Mouse (Mus musculus): ENCODE measurements around the gene Gm20388.

Gm20388 gene

DNA sequence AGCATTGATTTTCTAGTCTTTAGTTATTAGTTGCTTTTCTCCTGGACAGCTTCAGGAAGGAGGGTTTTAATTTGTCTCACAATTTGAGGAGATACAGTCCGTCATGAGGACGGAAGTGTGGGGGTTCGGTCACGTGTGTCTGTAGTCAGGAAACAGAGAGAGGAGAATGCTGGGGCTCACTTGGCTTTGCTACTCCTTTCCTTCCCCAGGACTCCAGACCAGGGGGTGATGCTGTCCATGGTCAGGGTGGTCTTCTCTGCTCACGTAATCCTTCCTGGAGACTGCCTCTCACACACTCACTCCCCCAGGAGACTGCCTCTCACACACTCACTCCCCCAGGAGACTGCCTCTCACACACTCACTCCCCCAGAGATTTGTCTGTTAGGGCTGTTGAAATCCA, 4133.8 kb downstream of the Gm20388 start:
- in situ Hi-C loops (cut with MboI): no loop called here

DNA sequence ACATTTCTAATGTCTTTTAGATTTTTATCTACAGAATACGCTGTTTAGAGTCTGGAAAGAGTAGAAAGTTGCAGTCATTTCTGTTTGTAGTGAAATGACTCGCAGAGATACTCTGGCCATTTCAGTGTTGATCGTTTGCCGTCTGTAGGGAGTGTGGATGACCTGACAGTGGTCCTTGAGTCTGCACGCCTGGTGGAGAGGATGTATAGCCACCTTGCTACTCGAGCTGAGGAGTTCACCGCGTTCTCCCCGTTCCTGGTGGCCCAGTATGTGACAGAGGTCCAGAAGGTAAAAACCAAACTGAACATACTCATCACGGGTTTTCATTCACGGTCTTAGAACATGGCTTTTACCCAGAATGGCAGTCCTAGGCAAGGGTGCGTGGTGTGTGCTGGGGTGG, 4134.3 kb downstream of the Gm20388 start:
- in situ Hi-C loops (cut with MboI): no loop called here

DNA sequence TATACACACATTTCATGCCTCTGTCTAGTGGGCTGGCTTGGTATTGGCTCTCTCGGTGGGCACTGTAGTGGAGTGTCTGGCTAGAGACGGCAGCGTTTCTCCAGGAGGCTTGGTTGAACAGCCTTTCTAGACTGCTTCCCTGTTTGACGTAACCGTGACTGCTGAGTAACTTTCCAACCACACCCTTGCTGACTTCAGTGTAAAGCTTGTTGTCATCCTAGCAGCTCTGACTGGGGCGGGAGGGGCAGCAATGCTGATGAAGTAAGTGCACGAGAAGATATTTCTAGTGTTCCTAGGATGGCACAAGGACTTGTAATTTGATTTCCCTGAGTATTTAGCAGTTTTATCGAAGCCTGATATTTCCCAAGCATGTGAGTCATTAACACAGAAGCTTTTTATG, 4135.2 kb downstream of the Gm20388 start:
- in situ Hi-C loops (cut with MboI): no loop called here

DNA sequence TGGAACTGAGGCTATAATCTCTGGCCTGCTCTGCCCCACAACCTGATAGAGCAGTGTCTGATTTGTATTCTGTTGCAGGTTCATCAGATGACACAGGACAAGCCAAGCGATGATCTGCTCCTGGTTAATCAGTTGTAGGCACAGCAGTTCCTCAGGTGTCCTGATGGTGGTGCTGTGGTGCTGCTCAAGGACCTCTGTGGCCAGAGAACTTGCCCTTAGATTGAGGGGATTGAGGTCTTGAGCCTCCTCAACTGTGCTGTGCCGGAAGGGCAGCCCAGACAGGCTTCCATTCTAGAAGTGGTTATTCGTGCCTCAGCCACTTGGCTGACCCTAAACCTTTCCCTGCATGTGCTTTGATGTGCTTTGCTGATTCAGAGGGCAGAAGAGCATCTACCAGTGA, 4141.5 kb downstream of the Gm20388 start:
- in situ Hi-C loops (cut with MboI): loop anchor here (10.0 kb wide), 1 partner anchor 293 kb away; no protein-coding TSS in a partner anchor

DNA sequence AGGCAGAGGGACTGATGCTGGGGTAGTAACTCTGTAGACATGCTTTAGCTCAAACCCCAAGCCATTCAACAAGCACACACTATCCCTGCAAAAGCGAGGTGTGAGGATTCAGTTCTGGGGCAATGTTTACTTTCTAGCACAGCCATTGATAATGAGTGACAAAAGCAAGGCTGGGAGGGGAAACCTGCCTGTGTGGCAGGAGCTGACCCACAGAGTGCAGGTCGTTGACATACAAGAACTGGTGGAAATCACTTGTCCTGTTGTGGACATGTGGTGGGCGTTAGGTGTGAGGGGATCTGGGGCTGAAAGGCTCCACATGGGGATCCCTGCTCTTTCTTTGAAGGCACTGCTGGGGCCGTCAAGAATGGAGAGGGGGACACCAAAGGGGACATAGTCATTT, 4141.9 kb downstream of the Gm20388 start:
- in situ Hi-C loops (cut with MboI): loop anchor here (10.0 kb wide), 1 partner anchor 292 kb away; no protein-coding TSS in a partner anchor

DNA sequence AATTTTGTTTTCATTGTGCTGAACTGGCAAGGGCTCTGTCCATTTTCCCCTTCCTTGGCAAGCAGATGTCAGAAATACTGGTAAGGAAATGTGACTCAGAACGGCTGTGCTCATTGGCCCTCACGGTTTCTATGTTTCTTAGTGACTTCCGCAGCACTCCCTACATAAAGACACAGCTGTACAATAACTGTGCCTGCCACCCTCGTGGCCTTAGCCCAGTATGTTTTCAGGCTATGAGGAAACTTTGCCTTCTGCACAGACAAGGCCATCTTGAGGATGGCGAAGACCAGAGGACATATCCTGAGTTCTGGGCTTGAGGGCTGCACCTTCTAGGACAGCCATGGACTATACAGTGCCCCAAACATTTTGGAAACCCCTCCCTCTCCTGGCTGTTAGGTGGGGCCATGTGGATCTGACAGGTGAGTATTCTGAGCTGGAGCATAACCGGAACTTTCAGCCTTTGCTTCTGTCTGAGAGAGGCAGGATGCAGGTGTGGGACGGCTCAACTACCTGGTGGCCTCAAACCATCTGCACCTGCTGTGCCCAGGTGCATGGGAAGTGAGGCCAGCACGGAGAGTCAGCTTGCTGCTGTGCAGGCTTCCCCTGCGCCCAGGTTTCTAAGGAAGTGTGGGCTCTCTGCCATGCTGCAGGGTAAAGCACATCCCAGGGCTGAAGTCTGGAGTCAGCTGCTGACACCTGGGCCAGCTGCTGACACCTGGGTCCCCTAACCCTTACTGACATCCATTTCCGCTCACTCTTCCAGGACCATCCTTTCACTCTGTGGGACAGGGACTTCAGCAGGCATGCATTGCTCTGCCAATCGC, 4146.4 kb downstream of the Gm20388 start:
- in situ Hi-C loops (cut with MboI): loop anchor here (10.0 kb wide), 1 partner anchor 288 kb away; no protein-coding TSS in a partner anchor

DNA sequence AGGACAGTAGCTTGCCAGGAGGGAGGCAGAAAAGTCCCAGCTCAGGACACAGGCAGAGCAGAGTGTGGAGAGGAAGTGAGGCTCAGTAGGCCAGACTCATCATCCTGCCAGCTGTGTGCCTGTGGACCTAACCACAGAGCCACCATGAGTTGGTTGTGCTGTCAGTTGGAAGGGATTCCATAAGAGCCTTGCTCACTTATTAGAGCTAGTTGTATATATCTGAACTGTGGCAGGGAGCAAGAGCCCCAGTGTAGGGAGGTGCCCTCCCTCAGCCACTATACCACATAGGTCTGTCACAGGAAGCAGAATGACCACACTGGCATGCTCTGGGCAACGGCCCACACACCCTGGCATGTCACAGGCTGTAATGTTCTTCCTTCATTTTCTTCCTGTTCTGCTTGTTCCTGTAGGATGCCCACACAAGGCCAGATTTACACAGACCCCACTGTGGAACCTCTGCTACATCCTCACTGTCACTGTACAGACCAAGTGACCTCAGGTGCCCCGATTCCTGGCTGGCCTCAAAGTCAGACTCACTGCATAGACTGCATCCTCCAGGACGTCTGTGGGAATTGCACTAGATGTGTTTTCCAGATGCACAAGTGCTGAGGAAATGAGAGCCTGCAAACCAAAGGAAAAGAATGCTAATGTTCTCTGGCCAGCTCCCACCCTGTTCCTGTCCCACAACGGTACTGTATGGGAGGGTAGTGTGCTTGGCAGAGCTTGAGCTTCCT, 4155.9 kb downstream of the Gm20388 start:
- in situ Hi-C loops (cut with MboI): no loop called here

DNA sequence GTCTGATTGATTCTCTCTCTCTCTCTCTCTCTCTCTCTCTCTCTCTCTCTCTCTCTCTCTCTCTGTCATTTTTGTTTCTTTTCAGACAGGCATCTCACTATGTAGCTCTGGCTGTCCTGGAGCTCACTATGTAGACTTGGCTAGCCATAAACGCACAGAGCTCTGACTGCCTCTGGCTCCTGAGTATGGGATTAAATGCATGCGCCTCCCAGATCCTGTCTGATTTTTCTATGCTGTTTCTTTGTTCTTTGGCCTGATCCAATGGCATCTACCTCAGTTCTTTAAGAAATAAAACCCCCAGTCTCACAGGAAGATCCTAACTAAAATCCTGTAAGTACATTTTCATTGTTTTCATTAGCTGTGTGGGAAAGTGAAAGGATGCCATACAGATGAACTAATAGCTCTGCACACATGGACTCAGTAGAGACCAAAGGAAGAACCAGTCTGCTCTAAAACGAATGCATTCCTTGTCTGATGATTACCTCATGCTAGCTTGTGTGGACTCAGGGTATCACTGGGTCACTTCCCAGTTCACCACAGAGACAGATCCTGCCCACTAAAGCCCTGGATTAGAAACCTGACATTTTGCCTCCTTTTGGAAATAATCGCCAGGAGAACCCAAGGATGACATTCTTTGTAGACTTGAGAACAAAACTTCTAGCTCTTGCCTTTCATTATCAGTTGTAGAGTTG, 4156.6 kb downstream of the Gm20388 start:
- in situ Hi-C loops (cut with MboI): no loop called here

DNA sequence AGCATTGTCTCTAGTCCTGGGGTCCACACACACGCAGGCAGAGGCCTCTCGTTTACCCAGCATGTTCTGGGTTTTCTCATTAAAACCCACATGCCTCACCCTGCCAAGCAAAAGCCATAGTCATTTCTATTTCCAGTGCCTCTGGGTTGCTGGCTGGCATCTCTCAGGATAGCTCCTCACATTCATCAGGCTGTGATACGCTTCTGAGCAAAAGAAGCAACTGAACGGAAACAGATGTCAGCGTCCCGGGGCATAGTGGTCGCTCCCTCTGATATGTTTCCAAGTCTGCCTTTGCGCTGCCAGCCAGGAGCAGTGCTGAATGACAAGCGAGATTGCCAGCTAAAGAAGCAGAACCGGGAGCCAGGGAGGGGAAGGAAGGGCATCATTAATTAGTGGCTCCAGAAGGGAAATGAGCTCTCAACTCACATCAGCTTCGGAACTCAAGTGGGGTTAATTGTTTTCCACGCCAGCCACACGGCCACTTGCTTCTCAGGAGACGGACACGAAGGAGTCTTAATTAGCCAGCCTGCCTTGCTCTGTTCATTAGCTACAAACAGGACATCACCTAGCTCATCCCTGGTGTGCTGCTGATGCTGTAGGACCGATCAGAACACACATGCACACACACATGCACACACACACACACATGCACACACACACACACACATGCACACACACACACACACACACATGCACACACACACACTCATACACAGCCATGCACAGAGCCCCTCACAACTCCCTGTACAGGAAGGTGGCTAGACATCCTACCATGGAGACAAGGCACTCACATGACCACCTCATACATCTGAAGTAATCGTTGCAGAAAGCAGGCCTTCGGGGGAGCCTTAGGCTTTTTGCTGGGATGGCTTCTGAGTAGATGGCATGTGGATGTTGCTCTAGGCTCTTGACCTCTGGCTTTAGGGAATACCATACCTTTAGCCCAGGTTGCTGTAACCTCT, 4160.0 kb downstream of the Gm20388 start:
- in situ Hi-C loops (cut with MboI): no loop called here

DNA sequence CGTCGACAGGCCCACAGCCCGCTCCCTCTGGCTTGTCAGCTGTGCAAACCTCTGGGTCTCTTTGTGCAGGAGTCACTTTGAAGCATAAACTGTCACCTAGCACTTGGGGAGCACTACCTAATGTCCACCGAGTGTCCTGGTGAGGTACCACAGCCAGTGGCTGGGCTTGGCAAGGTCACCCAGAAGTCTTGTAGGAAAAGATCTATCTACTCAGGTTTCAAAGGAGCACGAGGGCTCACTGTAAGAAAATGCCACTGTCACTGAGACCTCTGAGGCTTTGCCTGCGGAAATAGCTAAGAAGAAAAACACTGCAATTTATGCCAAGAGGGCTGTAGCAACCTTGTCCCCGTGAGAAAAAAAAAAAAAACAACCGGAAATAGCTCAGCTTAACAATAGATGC, 4165.3 kb downstream of the Gm20388 start:
- in situ Hi-C loops (cut with MboI): no loop called here

DNA sequence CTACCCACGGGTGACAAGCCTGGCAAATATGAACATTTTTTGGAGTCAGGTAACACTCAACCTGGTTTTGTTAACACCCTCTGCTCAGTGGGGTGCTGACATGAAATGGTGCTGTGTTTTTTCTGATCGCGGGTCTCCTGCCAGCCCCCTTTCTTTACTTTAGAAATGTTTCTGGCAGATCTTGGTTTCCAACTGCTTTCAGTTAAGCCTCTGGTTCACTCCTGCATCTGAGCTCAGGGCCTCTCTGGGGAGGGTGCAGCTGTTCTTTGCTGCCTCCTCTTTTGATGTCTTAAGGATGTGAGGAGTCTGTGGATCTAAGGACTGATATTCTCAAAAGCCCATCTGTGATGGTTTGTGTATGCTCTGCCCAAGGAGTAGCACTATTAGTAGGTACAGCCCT, 4165.8 kb downstream of the Gm20388 start:
- in situ Hi-C loops (cut with MboI): no loop called here

DNA sequence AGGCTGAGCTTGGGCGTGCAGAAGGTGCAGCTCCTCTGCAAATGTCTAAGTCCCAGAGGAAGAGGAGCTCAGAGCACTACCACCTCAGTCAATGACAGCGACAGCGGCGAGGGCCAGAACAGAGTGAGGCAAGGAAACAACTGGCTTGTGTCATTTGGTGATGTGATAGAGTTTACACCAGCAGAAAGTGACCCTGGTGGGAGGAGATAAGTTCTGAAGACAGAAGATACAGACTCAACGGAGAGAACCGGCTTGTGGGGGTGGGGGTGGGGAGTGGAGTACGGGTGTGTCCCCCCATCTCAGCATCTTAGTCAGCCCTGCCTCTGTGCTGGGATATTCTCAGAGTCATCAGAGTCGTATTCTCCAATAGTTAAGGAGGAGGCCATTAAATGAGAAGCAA, 4166.7 kb downstream of the Gm20388 start:
- in situ Hi-C loops (cut with MboI): no loop called here

DNA sequence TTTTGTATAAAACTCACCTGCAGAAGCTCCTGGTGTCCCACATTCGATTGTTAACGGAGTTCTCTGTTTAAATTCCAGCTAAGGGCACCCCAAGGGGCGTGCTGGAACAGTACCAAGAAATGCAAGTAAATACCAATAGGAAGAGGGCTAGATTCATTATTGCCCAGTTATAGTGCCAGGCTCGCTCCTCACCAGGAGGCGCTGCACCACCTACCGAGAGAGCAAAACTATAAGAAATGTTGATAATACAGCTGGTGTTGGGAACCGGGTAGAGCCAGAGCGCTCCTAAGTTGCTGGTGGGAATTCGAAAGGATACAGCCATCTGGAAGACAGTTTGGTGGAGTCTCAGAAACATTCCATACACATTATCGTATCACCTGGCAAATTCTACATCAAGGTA, 4167.4 kb downstream of the Gm20388 start:
- in situ Hi-C loops (cut with MboI): no loop called here

DNA sequence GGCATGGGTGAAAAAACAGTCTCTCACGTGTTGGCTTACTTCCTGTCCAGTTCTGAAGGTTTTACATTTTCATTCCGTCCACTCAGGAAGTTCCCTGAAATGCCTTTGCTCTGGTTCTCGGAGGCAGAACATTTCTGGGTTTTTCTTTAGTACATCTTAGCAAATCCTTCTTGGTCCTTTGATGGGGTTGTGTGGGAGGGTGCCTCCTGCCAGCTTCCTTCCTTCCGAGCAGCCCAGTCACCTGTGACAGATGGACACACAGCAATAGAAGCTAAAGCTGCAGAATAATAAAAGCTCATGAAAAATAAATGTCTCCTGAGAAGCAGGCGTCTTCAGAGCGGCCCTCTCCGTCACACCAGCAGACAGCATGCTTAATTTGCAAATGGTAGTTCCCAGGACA, 4168.3 kb downstream of the Gm20388 start:
- in situ Hi-C loops (cut with MboI): no loop called here

DNA sequence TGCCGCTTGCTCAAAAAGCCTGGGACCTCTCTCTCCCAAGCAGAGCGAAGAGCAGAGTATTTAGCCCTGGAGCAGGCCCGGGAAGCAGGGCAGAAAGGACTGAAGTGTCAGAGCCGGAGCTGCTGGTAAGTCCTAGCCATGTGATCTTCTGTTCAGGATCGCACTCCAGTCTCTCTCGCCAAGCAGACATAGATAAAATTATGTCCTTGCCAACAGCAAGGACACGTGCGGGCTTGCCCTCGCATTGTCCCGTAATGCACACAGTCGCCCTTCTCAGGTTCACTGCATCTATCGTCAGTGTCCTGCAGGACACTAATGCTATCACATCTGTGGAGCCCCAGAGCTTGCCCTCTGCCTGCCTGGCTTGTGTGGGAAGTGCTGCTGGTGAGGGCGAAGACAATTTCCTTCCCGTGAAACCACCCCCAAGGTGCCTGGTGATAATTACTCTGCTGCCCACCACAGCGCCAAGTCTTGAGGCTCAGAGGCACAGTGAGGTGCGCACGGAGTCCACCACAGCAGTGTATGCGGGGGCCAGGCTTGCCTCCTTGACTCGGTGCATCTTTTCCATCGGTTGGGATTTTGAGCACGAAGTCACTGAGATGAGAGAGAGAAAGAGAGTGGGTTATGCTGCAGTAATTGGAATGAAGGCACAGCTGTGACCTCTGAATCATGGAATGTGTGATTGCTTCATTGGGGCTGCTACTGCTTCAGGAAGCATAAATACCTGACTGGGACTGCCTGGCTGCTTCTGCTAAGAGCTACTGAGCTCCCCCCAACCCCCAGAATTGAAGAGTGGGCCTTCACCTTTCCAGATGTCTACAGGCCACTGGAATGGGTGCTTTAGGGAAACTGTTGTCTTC, 4170.1 kb downstream of the Gm20388 start:
- in situ Hi-C loops (cut with MboI): no loop called here

DNA sequence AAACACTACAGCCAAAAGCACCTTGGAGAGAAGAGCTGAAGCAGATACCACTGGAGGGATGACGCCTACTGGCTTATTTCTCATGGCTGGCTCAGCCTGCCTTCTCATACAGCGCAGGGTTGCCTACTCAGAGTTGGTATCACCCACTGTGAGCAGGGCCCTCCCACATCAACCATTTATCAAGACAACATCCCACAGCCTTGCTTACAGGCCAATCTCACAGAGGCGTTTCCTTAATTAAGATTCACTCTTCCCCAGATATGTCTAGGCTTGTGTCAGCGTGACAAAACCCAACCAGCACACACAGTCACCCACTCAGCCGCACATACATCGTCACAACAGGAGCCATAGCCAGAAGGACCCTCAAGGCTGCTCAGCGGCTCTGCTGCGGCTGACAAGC, 4172.0 kb downstream of the Gm20388 start:
- in situ Hi-C loops (cut with MboI): no loop called here

DNA sequence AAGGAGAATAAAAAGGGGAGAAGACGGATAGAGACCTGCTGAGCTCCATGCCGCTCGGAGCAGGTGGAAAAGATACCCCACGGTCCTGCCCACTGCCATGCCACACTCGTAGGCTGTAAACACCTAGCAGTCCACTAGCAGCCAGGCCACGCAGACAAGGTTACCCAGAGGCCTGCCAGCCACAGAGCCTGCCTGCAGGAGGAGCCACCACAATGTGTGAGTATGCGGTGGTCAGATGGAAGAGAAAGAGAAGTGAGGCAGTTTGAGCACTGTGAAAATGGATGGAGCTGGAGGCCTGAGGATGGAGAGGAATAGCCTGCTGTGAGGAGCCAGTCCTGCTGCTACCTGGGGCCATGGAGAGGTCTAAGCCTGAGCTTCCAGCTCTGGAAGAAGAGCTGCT, 4173.0 kb downstream of the Gm20388 start:
- in situ Hi-C loops (cut with MboI): no loop called here

DNA sequence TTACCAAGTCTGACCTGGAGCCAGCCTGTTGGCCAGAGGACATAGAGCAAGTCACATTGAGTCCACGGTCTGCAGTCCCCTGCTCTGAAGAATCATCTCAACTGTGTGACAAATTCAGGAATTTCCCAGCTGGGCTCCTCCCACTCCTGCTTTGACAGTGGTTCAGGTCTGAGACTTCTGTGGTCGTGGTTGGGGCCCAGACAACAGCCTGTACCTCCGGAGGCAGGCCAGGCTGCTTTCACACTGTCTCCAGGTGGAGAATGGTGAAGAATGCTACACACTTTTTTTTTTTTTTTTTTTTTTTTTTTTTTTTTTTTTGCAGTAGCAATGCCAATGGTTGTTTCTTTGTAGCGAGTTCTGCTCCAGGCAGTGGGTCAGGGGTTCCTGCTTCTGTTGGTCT, 4175.0 kb downstream of the Gm20388 start:
- in situ Hi-C loops (cut with MboI): no loop called here

DNA sequence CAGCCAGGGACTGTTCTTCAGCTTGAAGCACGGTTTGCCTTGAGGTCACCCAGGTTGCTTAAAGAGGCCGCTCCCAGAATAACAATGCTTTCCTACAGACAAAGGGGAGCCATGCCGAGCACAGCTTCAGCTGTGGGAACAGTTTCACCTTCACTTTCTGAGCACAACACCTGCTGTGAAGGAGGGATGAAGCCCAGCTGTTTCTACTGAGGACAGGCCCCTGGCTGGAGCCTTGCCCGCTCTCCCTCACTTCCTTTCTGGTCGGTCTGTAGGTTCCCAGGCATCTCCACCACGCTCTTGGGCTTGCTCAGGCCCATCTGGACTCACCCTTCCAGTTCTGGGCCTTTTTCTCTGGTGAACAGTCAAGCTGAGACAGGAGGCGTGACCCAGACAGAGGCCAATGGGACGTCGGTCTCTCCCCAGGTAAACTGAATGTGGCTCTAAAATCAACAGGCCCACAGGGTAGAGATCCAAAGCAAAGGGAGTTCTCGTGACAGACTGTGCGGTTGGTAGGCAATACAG, 4177.5 kb downstream of the Gm20388 start:
- in situ Hi-C loops (cut with MboI): no loop called here

DNA sequence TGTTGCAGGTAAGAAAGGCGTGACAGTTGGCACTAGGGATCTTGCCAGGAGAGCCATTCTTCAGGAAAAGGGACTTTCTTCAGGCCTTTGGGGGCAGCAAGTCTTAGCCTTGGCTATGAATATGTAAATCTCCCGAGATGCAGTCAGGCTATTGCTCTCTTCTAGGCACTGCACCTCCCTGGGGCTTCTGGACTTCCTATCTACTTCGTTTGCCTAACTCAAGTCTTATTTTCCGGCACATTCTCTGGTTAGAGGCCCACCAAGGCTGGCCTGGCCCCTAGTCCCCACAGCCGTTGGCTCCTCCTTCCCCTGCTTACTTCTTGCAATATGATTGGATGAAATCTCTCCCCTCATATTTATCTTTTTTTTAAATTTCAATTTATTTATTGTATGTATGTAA, 4178.4 kb downstream of the Gm20388 start:
- in situ Hi-C loops (cut with MboI): no loop called here
